Mouse (Mus musculus) hindbrain, postnatal 0 days (tissue): ENCODE measurements around the gene Eogt. TPM values are rescaled to one million over a fixed set of nuclear protein-coding genes. Genes with fewer than 3 reads are reported as not detected.
A peak's percentile ranks its signal among the peaks of the same experiment; 100 is the strongest.

ENCODE experiments used
- ATAC-seq: fragments of 200-750 bp; cut with Nextera tagmentation; 2 replicates; pipeline ENCODE4 v1.8.0; 2017; ENCODE audit warnings: mild to moderate bottlenecking, moderate TSS enrichment, moderate library complexity
- DNase-seq: peaks from one replicate; pipeline ENCODE4 v3.0.0-alpha.2; 2015; ENCODE audit warnings: low spot score
- H3K27ac ChIP-seq: fragments of 300-500 bp; sonication (generic); 2 replicates; pipeline ENCODE4 v1.5.1; 2014; ENCODE audit warnings: mild to moderate bottlenecking
- H3K27me3 ChIP-seq: fragments of 300-500 bp; sonication (generic); 2 replicates; pipeline ENCODE4 v1.6.1; 2014; ENCODE audit warnings: low read length, mixed read lengths; ENCODE audit not compliant: insufficient read depth
- H3K36me3 ChIP-seq: fragments of 300-500 bp; sonication (generic); 2 replicates; pipeline ENCODE4 v1.6.1; 2014; ENCODE audit warnings: low read length, mixed read lengths; ENCODE audit not compliant: insufficient read depth
- H3K4me1 ChIP-seq: fragments of 300-500 bp; sonication (generic); 2 replicates; pipeline ENCODE4 v1.6.1; 2014; ENCODE audit warnings: antibody characterized with exemption, low read length, mixed read lengths; ENCODE audit not compliant: insufficient read depth
- H3K4me2 ChIP-seq: fragments of 300-500 bp; sonication (generic); 2 replicates; pipeline ENCODE4 v1.6.1; 2014; ENCODE audit warnings: low read depth, mild to moderate bottlenecking, low read length, moderate library complexity, mixed read lengths
- H3K4me3 ChIP-seq: fragments of 300-500 bp; sonication (generic); 2 replicates; pipeline ENCODE4 v1.5.1; 2014; ENCODE audit warnings: low read length
- H3K9ac ChIP-seq: fragments of 300-500 bp; sonication (generic); replicated peaks from 2 replicates; pipeline ENCODE4 v1.6.1; 2014; ENCODE audit warnings: mild to moderate bottlenecking, low read length, moderate library complexity, mixed read lengths
- H3K9me3 ChIP-seq: fragments of 300-500 bp; sonication (generic); 2 replicates; pipeline ENCODE4 v1.6.1; 2016; ENCODE audit warnings: low read length, mixed read lengths
- CTCF ChIP-seq: IDR thresholded peaks from 2 replicates; pipeline ENCODE4 v1.5.1; 2016; ENCODE audit warnings: antibody characterized with exemption, control low read depth, low read depth
- WGBS: fragments of 180-500 bp; shearing (Covaris S2); extraction: QIAGEN DNeasy Blood & Tissue Kit; methylation state at CpG from one replicate; pipeline ENCODE4 v1.1.7; 2014; 5-methylcytosine and 5-hydroxymethylcytosine counted together
- polyA plus RNA-seq: library from polyadenylated mRNA; unstranded; fragments of >200 nt; fragmentation: Nextera tagmentation; extraction: Ambion mirVana; gene quantifications from 2 replicates; pipeline ENCODE4 v1.2.1, GENCODE M21; 2015
- total RNA-seq: library from RNA; depleted of rRNA; stranded (reverse); fragments of >200 nt; gene quantifications from 2 replicates; pipeline ENCODE4 v1.2.3, GENCODE M21; 2014; rRNA removed

Eogt gene
- 32.7 and 33.7 TPM in 2 replicates for total RNA-seq
- 10.3 and 11.4 TPM in 2 replicates for polyA plus RNA-seq

DNA sequence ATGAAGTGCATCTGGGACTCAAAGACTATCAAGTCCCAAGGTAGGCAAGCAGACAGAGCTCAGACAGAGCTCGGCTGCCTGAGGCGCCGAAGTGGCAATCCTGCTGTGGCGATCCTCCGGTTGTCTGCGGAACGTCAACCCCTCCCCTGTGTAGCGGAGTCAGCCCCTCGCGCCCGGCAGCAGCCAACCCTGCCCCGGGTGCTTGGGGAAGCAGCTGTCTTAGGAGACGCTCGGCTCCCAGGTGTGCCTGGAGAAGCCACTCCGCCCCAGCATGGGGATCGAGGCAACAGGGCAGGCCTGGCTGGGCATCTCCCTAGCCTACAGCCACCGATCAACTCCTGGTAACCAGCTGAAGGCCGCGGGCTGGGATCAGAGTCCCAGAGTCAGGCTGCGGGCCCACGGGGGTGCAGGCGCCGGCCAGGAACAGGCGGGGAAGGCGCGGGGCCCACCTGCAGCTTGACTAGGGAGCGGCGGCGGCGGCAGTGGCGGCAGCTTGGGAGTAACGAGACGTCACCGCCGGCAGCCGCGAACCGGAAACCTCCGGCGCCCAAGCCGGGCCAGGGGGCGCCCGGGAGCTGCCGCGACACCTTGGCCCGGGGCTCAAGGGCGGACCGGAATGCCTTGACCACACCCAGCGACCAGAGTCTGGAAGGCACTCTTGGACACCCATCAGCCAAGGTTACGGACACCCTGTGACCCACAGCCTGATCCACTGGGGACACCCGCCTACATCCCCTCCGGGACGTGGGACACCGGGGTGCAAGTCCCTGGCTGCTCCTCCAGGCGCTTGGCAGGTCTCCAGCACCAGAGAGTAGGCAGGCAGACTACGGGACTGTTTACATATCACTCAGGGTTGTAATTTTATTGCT lies at the start of gene Eogt:
Eogt (minus strand) TSS at position 800 of the 869 bp plus-strand sequence.
- H3K4me2 ChIP-seq = peak within 1 kb of the TSS; percentile 100
- under 1% methylated on average over 56 of the region's 56 CpGs for WGBS
- H3K4me1 ChIP-seq = peaks cover 8% of the 10 kb centered on the region; the same call in 1 of the 2 replicates
- 0 out of 2 replicates have a peak, but pooled peaks have one; percentile 19 for TF ChIP-seq CTCF
- no peaks in the 10 kb centered on the region for H3K9me3 ChIP-seq
- H3K4me3 ChIP-seq = peak within 1 kb of the TSS; percentile 62
- no peaks in the 10 kb centered on the region for H3K27me3 ChIP-seq
- DNase-seq = peak; percentile 65
- peak within 1 kb of the TSS; percentile 92 for H3K9ac ChIP-seq
- H3K36me3 ChIP-seq = no peaks in the 10 kb centered on the region
- ATAC-seq = peak; percentile 74
- H3K27ac ChIP-seq = peak within 1 kb of the TSS; percentile 89

DNA sequence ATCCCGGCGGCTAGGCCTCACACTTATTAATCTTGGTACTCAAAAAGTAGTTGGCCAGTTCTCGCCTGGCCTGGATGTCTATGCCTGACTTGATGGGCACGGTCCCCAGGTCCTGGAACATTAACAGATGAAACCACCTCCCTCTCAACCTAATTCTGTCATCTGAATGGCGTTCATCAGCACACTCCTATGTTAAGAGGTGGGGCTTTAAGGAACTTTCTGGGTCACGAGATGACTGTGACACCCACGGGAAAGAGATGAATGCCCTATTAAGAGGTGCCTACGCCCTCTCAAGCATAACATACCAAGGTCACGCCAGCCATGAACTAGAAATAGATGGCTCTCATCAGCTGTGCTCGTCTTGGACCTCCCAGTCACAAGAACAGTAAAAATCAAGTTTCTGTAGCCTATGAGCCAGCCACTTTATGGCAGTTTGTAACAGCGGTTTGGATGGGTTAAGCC lies 30.4 kb upstream of the Eogt start:
- no peak for TF ChIP-seq CTCF
- ATAC-seq (peak; percentile 78), DNase-seq (no peak)
- no peaks in the 10 kb centered on the region for H3K9me3 ChIP-seq
- 9% methylated on average over 11 of the region's 11 CpGs for WGBS
- H3K9ac ChIP-seq = peak overlapping the region; percentile 85
- peak overlapping the region; percentile 97 for H3K4me3 ChIP-seq
- peak overlapping the region; percentile 93 for H3K27ac ChIP-seq
- peak overlapping the region; percentile 83 for H3K4me2 ChIP-seq
- no peaks in the 10 kb centered on the region for H3K27me3 ChIP-seq
- H3K36me3 ChIP-seq = peaks cover 4% of the 10 kb centered on the region; the same call in 1 of the 2 replicates
- peaks cover 5% of the 10 kb centered on the region; the same call in 1 of the 2 replicates for H3K4me1 ChIP-seq

DNA sequence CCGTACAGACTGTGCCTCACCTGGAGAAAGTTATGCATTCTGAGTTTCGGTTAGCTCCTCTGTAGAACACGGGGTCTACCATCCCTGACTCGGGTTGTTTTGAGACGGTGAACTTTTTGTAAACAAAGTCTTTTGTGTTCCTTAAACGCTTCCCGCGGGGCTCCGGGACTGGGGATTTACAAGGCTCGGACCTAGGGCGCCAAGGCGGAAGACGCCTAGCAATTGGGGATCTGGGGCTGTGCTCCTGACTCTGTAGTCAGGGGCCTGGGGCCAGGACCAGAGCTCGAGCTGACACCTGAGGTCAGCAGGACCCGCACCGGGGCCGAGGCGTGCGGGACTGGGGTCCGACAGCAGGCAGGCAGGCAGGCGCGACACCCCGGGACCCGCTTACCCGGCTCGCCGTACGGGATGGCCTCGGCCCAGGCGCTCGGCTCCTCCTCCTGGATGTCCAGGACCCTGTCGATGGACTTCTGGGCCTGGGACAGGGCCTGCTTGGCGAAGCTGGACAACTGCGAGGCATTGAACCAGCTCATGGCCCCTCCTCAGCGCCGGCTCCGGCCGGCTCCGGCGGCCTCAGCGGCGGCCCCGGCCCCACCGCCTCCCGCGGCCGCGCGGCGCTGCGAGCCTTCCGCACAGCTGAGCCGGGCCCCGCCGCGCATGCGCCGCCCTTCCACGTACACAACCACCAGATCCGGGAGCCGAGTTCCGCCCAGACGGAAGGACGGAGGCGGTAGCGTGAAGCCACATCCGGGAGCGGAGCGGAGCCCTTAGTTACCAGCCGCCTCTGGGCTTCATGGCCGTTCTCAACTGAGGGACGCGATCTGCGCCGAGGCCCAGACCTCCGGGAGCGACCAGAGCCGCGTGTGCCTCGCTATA lies 29.7 kb upstream of the Eogt start, which contains the start of gene Tmf1:
Tmf1 (minus strand) TSS at position 632 of the 876 bp plus-strand sequence.
- Histone ChIP-seq H3K9me3 (no peaks in the 10 kb centered on the region), H3K4me2 (peak within 1 kb of the TSS; percentile 83), H3K9ac (peak within 1 kb of the TSS; percentile 85), H3K27ac (peak within 1 kb of the TSS; percentile 93), H3K27me3 (no peaks in the 10 kb centered on the region), H3K4me1 (peaks cover 5% of the 10 kb centered on the region; the same call in 1 of the 2 replicates), H3K36me3 (peaks cover 4% of the 10 kb centered on the region; the same call in 1 of the 2 replicates), H3K4me3 (peak within 1 kb of the TSS; percentile 97)
- ATAC-seq (peak; percentile 98), DNase-seq (peak; percentile 98)
- WGBS = under 1% methylated on average over 80 of the region's 80 CpGs
- no peak for TF ChIP-seq CTCF

DNA sequence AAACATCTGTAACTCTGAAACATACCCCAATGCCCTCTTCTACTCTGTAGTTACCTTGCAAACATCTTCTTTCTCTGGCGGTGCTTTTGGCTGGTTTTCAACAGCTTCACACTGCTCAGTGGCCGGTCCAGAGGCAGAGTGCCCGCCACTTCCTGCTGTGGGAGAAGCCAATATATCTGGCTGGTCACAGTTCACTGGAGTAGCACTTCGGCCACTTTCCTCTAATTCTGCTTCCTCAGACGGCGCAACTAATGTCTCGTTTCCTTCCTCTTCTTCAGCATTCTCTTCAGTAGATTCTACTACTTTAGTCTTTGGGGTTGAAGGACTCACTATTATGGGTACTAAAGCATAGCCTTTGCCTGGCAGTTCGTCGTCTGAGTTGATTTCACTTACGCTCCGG lies 26.7 kb upstream of the Eogt start:
- H3K36me3 ChIP-seq = peaks cover 14% of the 10 kb centered on the region; the same call in 1 of the 2 replicates
- WGBS = 66% methylated on average over 11 of the region's 11 CpGs
- H3K4me3 ChIP-seq = no peak overlapping the region
- H3K27ac ChIP-seq = no peak overlapping the region
- no peak for ATAC-seq
- TF ChIP-seq CTCF = no peak
- H3K27me3 ChIP-seq = no peaks in the 10 kb centered on the region
- no peak for DNase-seq
- H3K4me2 ChIP-seq = no peak overlapping the region
- peaks cover 5% of the 10 kb centered on the region; the same call in 1 of the 2 replicates for H3K4me1 ChIP-seq
- H3K9me3 ChIP-seq = no peaks in the 10 kb centered on the region
- H3K9ac ChIP-seq = no peak overlapping the region

DNA sequence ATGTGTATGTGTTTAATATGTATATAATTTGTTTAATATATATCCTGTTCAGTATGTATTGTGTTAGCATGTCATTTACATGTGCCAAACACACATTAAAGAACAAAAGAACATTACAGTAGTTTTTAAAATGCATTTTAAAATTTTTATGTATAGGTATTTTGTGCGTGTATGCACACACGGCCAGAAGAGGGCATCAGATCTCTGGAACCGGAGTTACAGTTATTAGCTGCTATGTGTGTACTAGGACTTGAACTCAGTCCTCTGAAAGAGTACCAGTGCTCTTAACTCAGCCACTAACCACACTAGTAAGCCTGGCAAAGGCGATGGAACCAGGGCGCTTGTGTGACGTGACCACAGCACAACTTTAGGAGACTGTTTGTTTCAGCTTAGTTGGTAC lies 1.2 kb upstream of the Eogt start:
- TF ChIP-seq CTCF = peak; percentile 34
- 82% methylated on average over 6 of the region's 6 CpGs for WGBS

DNA sequence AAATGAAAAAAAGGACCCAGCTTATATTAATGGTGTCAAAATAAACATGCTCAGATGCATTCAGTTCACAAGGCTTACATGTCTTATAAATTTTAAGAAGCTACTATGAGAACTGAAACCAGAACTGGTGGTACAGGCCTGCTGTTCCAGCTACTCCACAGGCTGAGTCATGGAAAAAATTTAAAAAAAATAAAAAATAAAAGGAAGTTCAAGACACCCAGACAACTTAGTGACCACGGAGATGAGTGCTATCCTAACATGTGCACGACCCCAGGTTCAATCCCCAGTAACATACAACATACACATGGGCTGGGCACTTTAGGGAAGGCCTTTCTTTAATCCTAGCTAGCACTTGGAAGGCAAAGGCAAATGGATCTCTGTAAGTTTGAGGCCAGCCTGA lies 739 bp upstream of the Eogt start:
- DNase-seq (no peak), ATAC-seq (no peak)
- Histone ChIP-seq H3K27me3 (no peaks in the 10 kb centered on the region), H3K4me3 (no peak overlapping the region), H3K36me3 (no peaks in the 10 kb centered on the region), H3K27ac (no peak overlapping the region), H3K9ac (no peak overlapping the region), H3K9me3 (no peaks in the 10 kb centered on the region), H3K4me1 (peaks cover 8% of the 10 kb centered on the region; the same call in 1 of the 2 replicates), H3K4me2 (no peak overlapping the region)
- 74% methylated on average over 2 of the region's 2 CpGs for WGBS
- no peak for TF ChIP-seq CTCF

More for the DNA sequence above, 1.2 kb upstream of the Eogt start:
- H3K4me1 ChIP-seq = peaks cover 8% of the 10 kb centered on the region; the same call in 1 of the 2 replicates
- H3K9me3 ChIP-seq = no peaks in the 10 kb centered on the region
- no peak overlapping the region for H3K9ac ChIP-seq
- no peaks in the 10 kb centered on the region for H3K36me3 ChIP-seq
- H3K4me2 ChIP-seq = no peak overlapping the region
- H3K27me3 ChIP-seq = no peaks in the 10 kb centered on the region
- H3K4me3 ChIP-seq = no peak overlapping the region
- no peak for ATAC-seq
- DNase-seq = no peak
- no peak overlapping the region for H3K27ac ChIP-seq
